Mouse (Mus musculus): ENCODE data around the gene Akna.

DNA sequence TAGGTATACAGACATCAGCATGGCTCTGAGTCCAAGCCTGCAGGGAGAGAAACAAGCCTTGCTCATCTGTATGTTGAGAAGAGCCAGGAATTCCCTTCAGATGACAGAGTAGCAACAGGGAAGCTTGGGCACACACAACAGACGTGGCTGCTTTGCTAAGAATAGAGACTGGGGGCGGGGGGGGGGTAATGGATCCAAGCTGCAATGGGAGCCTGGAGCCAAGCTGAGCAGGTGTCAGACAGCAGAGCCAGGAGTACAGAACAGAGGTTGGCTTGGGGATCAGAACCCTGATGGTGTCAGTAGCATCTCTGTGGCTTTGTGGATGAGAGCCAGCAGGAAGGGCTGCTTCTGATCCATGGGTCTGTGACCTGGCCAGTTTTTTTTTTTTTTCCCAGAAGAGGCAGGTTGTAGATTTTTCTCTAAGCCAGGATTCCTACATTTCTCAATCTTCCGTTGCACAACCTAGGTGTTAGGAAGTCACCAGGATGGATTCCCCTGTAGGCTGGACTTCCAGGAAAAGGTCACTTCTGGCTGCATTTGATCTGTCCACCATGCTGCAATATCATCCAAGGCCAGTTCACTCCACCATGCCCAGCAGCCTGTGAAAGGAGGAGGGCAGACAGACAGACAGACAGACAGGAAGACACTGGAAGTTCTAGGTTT is 64.6 kb downstream of the Akna start:
- TF ChIP-seq CTCF (IDR thresholded peaks at IDR 0.05; ENCODE audit: low read depth) (no peak), EP300 (IDR thresholded peaks at IDR 0.05; ENCODE audit: low read depth) (no peak)
